Mouse (Mus musculus) spleen, postnatal 4 days (tissue): ENCODE results near the gene Dhx15.

ENCODE experiments used
- DNase-seq, 2 experiments: peaks; one replicate each; pipeline ENCODE4 v3.0.0; 2022; ENCODE audit warnings: low spot score in 2 of 2

Dhx15 gene

DNA sequence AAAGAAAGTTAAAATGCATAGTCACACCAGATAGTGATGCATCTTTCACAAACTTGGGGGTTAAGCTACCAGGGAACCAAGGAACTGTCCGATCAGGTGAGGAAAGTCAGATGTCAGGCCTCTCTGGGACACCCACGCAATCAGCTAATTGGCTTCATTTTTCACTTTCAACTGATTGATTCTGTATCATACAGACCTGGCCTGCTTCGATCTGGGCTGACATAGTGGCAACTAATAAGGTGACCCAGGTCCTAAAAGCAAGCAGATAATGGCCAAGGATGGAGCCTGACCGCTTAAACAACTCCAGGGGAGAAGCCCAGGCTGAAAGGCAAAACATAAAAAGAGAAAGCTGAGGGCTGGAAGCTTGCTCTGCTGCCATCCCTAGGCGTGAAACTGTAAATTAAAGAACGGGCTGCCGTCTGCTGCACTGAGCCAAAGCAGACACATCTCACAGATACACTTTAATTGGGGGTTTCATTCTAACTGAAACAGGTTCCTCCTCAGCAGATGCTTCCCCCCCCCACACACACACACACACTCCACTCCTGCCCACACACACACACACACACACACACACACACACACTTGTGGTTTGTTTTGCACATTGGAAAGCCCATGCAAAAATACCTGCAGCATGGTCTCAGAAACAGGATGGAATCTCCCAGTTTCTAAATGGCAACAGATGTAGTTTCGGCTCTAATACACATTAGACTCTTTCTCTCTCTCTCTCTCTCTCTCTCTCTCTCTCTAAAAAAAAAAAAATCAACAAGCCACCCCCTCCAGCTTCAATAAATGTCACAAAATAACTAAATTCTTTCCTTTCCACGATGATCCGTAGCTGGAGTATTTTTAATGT is 79.3 kb downstream of the Dhx15 start:
- no peak for DNase-seq
